Mouse (Mus musculus): ENCODE data around the gene 4930442H23Rik. TPM values are rescaled to one million over a fixed set of nuclear protein-coding genes. Genes with fewer than 3 reads are reported as not detected.

Gene 4930442H23Rik
- polyA plus RNA-seq, 1 experiment: not detected

GRCm38 (mm10) chr10:81216810-81217209, 33.2 kb upstream of the 4930442H23Rik start:
- Histone ChIP-seq H3K36me3 (replicated peaks; ENCODE audit: low read length) (no peaks in the 10 kb centered on the region), H3K4me3 (replicated peaks) (no peak overlapping the region), H3K4me1 (peaks cover 22% of the 10 kb centered on the region), H3K9me3 (peaks cover 14% of the 10 kb centered on the region), H3K27me3 (replicated peaks) (peaks cover 33% of the 10 kb centered on the region)
- no peak for TF ChIP-seq GATA1 (IDR thresholded peaks at IDR 0.05; ENCODE audit: borderline replicate concordance, low read length)
- TF ChIP-seq FLI1 (IDR thresholded peaks at IDR 0.05; ENCODE audit: low read length): no peak

DNA sequence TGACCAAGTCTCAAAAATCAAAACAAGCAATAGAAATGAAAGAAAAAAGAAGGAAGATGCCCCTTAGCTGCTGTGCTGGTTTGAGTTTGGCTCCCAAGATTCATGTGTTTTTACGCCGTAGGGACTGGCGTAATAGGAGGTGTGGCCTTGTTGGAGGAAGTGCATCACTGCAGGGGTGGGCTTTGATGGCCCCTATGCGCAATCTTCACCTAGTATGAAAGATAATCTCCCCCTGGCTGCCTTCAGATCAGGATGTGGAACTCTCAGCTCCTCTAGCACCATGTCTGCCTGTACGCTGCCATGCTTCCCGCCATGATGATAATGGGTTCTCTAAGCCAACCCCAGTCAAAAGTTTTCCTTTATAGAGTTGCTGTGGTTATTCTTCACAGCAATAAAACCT, 32.6 kb upstream of the 4930442H23Rik start:
- peaks cover 37% of the 10 kb centered on the region for H3K27me3 ChIP-seq (replicated peaks)
- H3K36me3 ChIP-seq (replicated peaks; ENCODE audit: low read length): no peaks in the 10 kb centered on the region
- no peak overlapping the region for H3K4me3 ChIP-seq (replicated peaks)
- TF ChIP-seq FLI1 (IDR thresholded peaks at IDR 0.05; ENCODE audit: low read length): no peak
- TF ChIP-seq GATA1 (IDR thresholded peaks at IDR 0.05; ENCODE audit: borderline replicate concordance, low read length): no peak
- H3K4me1 ChIP-seq: peaks cover 17% of the 10 kb centered on the region
- H3K9me3 ChIP-seq: peaks cover 18% of the 10 kb centered on the region

DNA sequence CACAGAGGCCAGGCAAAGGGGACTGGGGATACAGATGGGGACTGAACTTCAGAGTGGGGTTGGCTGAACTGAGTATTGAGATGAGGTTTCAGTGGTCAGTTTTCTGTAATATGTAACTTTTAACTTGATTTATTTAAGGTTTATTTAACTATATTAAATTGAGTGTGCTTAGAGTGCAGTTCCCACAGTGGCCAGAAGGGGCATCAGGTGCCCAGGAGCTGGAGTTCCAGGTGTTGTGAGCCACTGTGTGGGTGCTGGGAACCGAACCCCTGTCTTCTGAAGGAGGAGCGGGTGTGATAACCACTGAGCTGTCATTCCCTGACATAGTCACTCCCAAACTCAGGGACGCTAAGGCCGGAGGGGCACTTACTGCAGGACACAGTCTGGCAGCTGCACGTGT, 26.5 kb upstream of the 4930442H23Rik start:
- Histone ChIP-seq H3K36me3 (replicated peaks; ENCODE audit: low read length) (no peaks in the 10 kb centered on the region), H3K27me3 (replicated peaks) (peaks cover 67% of the 10 kb centered on the region), H3K4me3 (replicated peaks) (peak overlapping the region; percentile 48), H3K4me1 (peaks cover 11% of the 10 kb centered on the region), H3K9me3 (peaks cover 27% of the 10 kb centered on the region)
- TF ChIP-seq GATA1 (IDR thresholded peaks at IDR 0.05; ENCODE audit: borderline replicate concordance, low read length) (no peak), FLI1 (IDR thresholded peaks at IDR 0.05; ENCODE audit: low read length) (no peak)

GRCm38 (mm10) chr10:81204137-81204536, 20.5 kb upstream of the 4930442H23Rik start:
- Histone ChIP-seq H3K27me3 (replicated peaks) (peaks cover 73% of the 10 kb centered on the region), H3K4me1 (peaks cover 40% of the 10 kb centered on the region), H3K9me3 (no peaks in the 10 kb centered on the region), H3K4me3 (replicated peaks) (no peak overlapping the region), H3K36me3 (replicated peaks; ENCODE audit: low read length) (no peaks in the 10 kb centered on the region)
- TF ChIP-seq FLI1 (IDR thresholded peaks at IDR 0.05; ENCODE audit: low read length) (no peak), GATA1 (IDR thresholded peaks at IDR 0.05; ENCODE audit: borderline replicate concordance, low read length) (no peak)

DNA sequence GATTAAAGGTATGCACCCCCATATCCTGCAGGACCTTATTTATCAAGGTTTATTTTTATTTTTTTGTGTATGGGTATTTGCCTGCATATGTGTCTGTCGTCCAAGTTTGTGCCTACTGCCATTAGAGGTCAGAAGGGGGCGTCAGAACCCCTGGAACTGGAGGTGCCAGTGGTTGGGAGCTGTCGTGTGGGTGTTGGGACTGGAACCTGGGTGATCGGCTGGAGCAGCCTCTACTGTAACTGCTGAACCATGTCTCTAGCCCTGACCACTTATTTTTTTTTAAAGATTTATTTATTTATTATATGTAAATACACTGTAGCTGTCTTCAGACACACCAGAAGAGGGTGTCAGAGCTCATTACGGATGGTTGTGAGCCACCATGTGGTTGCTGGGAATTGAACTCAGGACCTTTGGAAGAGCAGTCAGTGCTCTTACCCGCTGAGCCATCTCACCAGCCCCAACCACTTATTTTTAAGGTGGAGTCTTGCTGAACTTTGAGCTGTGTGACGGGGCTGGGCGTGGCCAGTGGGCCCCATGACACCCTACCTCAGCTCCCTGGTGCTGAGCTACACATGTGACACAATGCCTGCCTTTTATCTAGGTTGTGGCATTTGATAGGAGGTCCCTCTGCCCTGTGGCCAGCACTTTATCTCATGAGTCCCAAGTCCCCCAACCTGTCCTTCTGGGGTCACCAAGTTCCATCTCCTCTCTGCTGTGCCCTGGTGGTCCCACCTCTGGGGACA, 19.5 kb upstream of the 4930442H23Rik start:
- Histone ChIP-seq H3K27me3 (replicated peaks) (peaks cover 72% of the 10 kb centered on the region), H3K9me3 (no peaks in the 10 kb centered on the region), H3K4me1 (peaks cover 40% of the 10 kb centered on the region), H3K4me3 (replicated peaks) (no peak overlapping the region), H3K36me3 (replicated peaks; ENCODE audit: low read length) (no peaks in the 10 kb centered on the region)
- no peak for TF ChIP-seq FLI1 (IDR thresholded peaks at IDR 0.05; ENCODE audit: low read length)
- TF ChIP-seq GATA1 (IDR thresholded peaks at IDR 0.05; ENCODE audit: borderline replicate concordance, low read length): no peak

DNA sequence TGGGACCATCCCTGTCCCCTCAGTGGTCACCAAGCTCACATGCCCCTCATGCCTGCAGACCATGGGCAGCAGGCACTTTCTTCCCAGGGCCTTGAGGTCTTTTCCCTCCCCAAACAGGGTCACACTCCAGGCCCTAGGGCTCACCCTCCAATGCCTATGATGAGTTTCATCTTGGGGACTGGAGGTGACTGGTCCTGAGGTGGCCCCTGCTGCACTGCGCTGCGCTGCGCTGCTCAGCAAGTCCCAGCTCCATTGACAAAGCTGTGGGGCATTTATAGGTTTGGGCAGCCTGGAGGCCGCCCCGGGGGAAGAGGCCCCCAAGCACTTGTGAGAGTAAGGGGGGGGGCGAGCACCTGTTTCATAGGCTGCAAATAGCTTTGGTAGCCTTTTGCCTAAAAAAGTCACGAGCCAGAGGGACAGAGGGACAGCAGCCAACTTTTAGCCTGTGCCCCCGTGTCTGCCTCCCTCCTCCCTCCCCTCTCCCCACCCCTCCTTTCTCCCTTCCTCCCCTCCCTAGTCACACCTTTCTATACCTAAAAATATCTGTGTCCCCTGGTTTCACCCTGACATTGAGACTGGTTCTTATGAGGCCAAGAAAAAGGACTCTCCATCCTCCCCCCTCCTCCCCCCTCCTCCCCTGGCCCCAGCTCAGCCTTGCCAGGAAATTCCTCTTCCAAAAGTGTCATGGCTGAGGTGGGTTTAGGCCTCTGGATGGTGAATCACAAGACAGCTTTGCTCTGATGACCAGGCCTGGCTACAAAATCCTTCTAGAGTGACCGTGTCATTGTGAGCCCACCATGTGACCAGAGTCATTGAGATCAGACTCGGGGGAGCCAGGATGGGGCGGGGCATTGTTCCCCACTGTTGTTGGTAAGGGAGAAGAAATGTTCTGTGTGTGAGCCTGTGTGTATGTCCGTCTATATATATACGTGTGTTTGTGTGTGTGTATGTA, 18.4 kb upstream of the 4930442H23Rik start, which contains the start of gene Nmrk2:
Gene Nmrk2, minus strand, starts transcription at position 245 of the 952 bp plus-strand sequence.
- H3K4me1 ChIP-seq: peaks cover 40% of the 10 kb centered on the region
- H3K4me3 ChIP-seq (replicated peaks): peak within 1 kb of the TSS; percentile 30
- no peaks in the 10 kb centered on the region for H3K36me3 ChIP-seq (replicated peaks; ENCODE audit: low read length)
- TF ChIP-seq GATA1 (IDR thresholded peaks at IDR 0.05; ENCODE audit: borderline replicate concordance, low read length) (no peak), FLI1 (IDR thresholded peaks at IDR 0.05; ENCODE audit: low read length) (no peak)
- no peaks in the 10 kb centered on the region for H3K9me3 ChIP-seq
- H3K27me3 ChIP-seq (replicated peaks): peaks cover 67% of the 10 kb centered on the region

DNA sequence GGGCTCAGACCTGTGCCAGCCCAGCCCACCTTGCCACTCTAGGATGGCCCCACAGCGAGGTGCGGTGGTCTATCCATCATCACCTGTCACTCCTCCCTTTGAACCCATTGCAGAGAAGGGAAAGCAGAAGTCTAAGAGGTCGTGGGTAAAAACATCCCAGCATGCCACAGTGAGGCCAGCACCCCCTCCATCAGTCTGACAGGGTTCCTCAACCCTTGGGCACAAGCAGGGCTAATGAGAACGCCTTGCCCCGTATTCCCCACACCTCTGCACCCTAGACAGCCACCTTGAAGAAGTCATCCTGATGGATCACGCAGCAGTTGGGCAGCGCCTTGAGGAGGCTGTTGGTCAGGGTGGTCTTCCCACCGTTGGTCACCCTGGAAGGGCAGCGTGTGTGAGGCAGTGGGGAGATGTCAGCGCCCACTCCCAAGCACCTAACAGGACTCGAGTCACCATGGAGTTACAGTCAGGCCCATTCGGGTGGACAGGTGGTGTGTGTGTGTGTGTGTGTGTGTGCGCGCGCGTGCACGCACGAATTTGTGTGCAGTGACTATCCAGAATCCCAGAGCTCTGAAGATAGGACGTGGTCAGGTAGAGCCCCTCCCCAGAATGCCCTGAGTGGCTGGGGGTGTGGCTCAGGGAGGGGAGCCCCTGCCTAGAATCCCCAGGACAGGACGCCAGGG, 17.1 kb upstream of the 4930442H23Rik start:
- Histone ChIP-seq H3K4me1 (peaks cover 40% of the 10 kb centered on the region), H3K36me3 (replicated peaks; ENCODE audit: low read length) (no peaks in the 10 kb centered on the region), H3K4me3 (replicated peaks) (peak overlapping the region; percentile 30), H3K27me3 (replicated peaks) (peaks cover 68% of the 10 kb centered on the region), H3K9me3 (no peaks in the 10 kb centered on the region)
- no peak for TF ChIP-seq GATA1 (IDR thresholded peaks at IDR 0.05; ENCODE audit: borderline replicate concordance, low read length)
- TF ChIP-seq FLI1 (IDR thresholded peaks at IDR 0.05; ENCODE audit: low read length): no peak

GRCm38 (mm10) chr10:81200141-81200540, 16.5 kb upstream of the 4930442H23Rik start:
- peaks cover 68% of the 10 kb centered on the region for H3K27me3 ChIP-seq (replicated peaks)
- TF ChIP-seq FLI1 (IDR thresholded peaks at IDR 0.05; ENCODE audit: low read length): no peak
- TF ChIP-seq GATA1 (IDR thresholded peaks at IDR 0.05; ENCODE audit: borderline replicate concordance, low read length): no peak
- peaks cover 45% of the 10 kb centered on the region for H3K4me1 ChIP-seq
- no peak overlapping the region for H3K4me3 ChIP-seq (replicated peaks)
- H3K9me3 ChIP-seq: no peaks in the 10 kb centered on the region
- H3K36me3 ChIP-seq (replicated peaks; ENCODE audit: low read length): no peaks in the 10 kb centered on the region

- TF ChIP-seq FLI1 (IDR thresholded peaks at IDR 0.05; ENCODE audit: low read length) (no peak), GATA1 (IDR thresholded peaks at IDR 0.05; ENCODE audit: borderline replicate concordance, low read length) (no peak)
- Histone ChIP-seq H3K4me1 (peaks cover 52% of the 10 kb centered on the region), H3K27me3 (replicated peaks) (peaks cover 69% of the 10 kb centered on the region), H3K36me3 (replicated peaks; ENCODE audit: low read length) (no peaks in the 10 kb centered on the region), H3K9me3 (no peaks in the 10 kb centered on the region), H3K4me3 (replicated peaks) (no peak overlapping the region)
Measured at GRCm38 (mm10) chr10:81198990-81199389, 15.3 kb upstream of the 4930442H23Rik start.

All from megakaryocyte, embryonic 14.5 days (primary cell).